Mouse (Mus musculus): ENCODE data around the gene Htra3. TPM values are rescaled to one million over a fixed set of nuclear protein-coding genes. Genes with fewer than 3 reads are reported as not detected.

The Htra3 gene
- polyA plus RNA-seq, 1 experiment from 2014 or later: 18.4 TPM

DNA sequence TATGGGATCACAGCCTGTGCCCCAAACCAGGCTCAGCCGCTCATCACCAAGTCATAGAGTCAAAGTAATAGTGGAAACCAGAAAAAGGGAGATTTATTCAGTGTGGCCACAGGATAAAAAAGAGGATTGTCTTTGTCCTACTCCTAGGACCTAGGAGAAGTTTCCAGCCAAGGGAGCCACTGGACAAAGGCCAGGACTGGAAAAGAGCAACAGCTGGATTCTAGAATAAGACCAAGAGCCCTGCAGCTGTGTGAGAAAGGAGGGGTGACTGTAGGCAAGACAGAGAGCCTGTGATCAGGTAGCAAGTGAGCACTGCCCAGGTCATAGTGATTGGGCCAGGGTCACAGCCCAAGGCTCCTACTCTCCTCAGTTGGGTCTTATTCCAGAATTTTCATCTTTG is 32.7 kb downstream of the Htra3 start:
- ATAC-seq (ENCODE audit: low FRiP score, low TSS enrichment): no peak
- Histone ChIP-seq H3K27ac (ENCODE audit: low read length) (no peak overlapping the region), H3K36me3 (ENCODE audit: insufficient read depth, low read length) (no peaks in the 10 kb centered on the region), H3K9ac (replicated peaks; ENCODE audit: low read length) (no peak overlapping the region), H3K4me3 (ENCODE audit: low read length) (no peak overlapping the region), H3K4me1 (ENCODE audit: insufficient read depth, low read length) (peaks cover 23% of the 10 kb centered on the region), H3K9me3 (ENCODE audit: low read length) (no peaks in the 10 kb centered on the region), H3K4me2 (replicated peaks; ENCODE audit: low read depth, low read length) (no peak overlapping the region), H3K27me3 (ENCODE audit: insufficient read depth, low read length) (no peaks in the 10 kb centered on the region)
- 79% methylated on average over 1 of the region's 1 CpGs for WGBS

DNA sequence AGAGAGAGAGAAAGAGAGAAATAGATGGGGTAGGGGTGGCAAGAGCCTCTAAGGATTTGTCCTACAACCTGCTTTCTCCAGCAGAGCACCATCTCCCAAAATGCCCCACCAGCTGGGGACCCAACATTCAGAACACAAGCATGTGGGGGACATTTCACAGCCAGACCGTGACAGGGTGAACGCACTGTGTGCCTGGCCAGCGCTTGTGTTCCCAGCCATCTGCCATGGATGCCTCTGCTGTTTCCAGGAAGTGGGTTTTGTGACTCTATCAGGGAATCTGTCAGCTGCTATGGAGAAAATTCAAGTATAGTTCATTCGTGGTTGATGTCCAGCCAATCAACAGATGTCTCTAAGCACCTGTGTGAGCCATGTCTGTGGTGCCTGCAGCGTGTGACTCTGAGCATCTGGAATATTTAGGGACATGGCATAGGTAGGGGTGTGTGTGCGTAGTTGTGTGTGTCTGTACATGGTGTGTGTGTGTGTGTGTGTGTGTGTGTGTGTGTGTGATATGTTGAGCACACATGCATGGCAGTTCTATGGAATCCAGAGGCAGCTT is 33.6 kb downstream of the Htra3 start:
- 82% methylated on average over 6 of the region's 6 CpGs for WGBS
- Histone ChIP-seq H3K27me3 (ENCODE audit: insufficient read depth, low read length) (no peaks in the 10 kb centered on the region), H3K4me1 (ENCODE audit: insufficient read depth, low read length) (peaks cover 28% of the 10 kb centered on the region), H3K36me3 (ENCODE audit: insufficient read depth, low read length) (no peaks in the 10 kb centered on the region), H3K9ac (replicated peaks; ENCODE audit: low read length) (no peak overlapping the region), H3K4me2 (replicated peaks; ENCODE audit: low read depth, low read length) (no peak overlapping the region), H3K9me3 (ENCODE audit: low read length) (no peaks in the 10 kb centered on the region), H3K4me3 (ENCODE audit: low read length) (no peak overlapping the region), H3K27ac (ENCODE audit: low read length) (no peak overlapping the region)
- ATAC-seq (ENCODE audit: low FRiP score, low TSS enrichment): no peak

GRCm38 (mm10) chr5:35644082-35644481 is 35.5 kb downstream of the Htra3 start:
- no peak overlapping the region for H3K27ac ChIP-seq (ENCODE audit: low read length)
- no peak overlapping the region for H3K4me2 ChIP-seq (replicated peaks; ENCODE audit: low read depth, low read length)
- H3K9me3 ChIP-seq (ENCODE audit: low read length): no peaks in the 10 kb centered on the region
- H3K27me3 ChIP-seq (ENCODE audit: insufficient read depth, low read length): no peaks in the 10 kb centered on the region
- H3K9ac ChIP-seq (replicated peaks; ENCODE audit: low read length): no peak overlapping the region
- ATAC-seq (ENCODE audit: low FRiP score, low TSS enrichment): no peak
- no peaks in the 10 kb centered on the region for H3K36me3 ChIP-seq (ENCODE audit: insufficient read depth, low read length)
- no peak overlapping the region for H3K4me3 ChIP-seq (ENCODE audit: low read length)
- peaks cover 28% of the 10 kb centered on the region for H3K4me1 ChIP-seq (ENCODE audit: insufficient read depth, low read length)
- WGBS: 47% methylated on average over 4 of the region's 4 CpGs

- Histone ChIP-seq H3K27ac (ENCODE audit: low read length) (no peak overlapping the region), H3K4me2 (replicated peaks; ENCODE audit: low read depth, low read length) (no peak overlapping the region), H3K27me3 (ENCODE audit: insufficient read depth, low read length) (no peaks in the 10 kb centered on the region), H3K4me3 (ENCODE audit: low read length) (no peak overlapping the region), H3K9me3 (ENCODE audit: low read length) (no peaks in the 10 kb centered on the region), H3K36me3 (ENCODE audit: insufficient read depth, low read length) (no peaks in the 10 kb centered on the region), H3K4me1 (ENCODE audit: insufficient read depth, low read length) (peaks cover 28% of the 10 kb centered on the region), H3K9ac (replicated peaks; ENCODE audit: low read length) (no peak overlapping the region)
- no peak for ATAC-seq (ENCODE audit: low FRiP score, low TSS enrichment)
- WGBS: 85% methylated on average over 9 of the region's 9 CpGs
These were observed 36.1 kb downstream of the Htra3 start for GRCm38 (mm10) chr5:35643401-35644048.

- H3K9me3 ChIP-seq (ENCODE audit: low read length): no peaks in the 10 kb centered on the region
- H3K4me3 ChIP-seq (ENCODE audit: low read length): no peak overlapping the region
- 12% methylated on average over 10 of the region's 10 CpGs for WGBS
- no peaks in the 10 kb centered on the region for H3K27me3 ChIP-seq (ENCODE audit: insufficient read depth, low read length)
- H3K36me3 ChIP-seq (ENCODE audit: insufficient read depth, low read length): no peaks in the 10 kb centered on the region
- H3K4me1 ChIP-seq (ENCODE audit: insufficient read depth, low read length): peaks cover 21% of the 10 kb centered on the region
- peak; percentile 89 for ATAC-seq (ENCODE audit: low FRiP score, low TSS enrichment)
- peak overlapping the region; percentile 49; the same call in 1 of the 2 replicates for H3K9ac ChIP-seq (replicated peaks; ENCODE audit: low read length)
- peak overlapping the region; percentile 57 for H3K27ac ChIP-seq (ENCODE audit: low read length)
- no peak overlapping the region for H3K4me2 ChIP-seq (replicated peaks; ENCODE audit: low read depth, low read length)
These were observed 37.5 kb downstream of the Htra3 start for GRCm38 (mm10) chr5:35641961-35642584.

- Histone ChIP-seq H3K4me3 (ENCODE audit: low read length) (no peak overlapping the region), H3K4me1 (ENCODE audit: insufficient read depth, low read length) (no peaks in the 10 kb centered on the region), H3K27ac (ENCODE audit: low read length) (no peak overlapping the region), H3K9ac (replicated peaks; ENCODE audit: low read length) (no peak overlapping the region), H3K36me3 (ENCODE audit: insufficient read depth, low read length) (no peaks in the 10 kb centered on the region), H3K9me3 (ENCODE audit: low read length) (no peaks in the 10 kb centered on the region), H3K27me3 (ENCODE audit: insufficient read depth, low read length) (no peaks in the 10 kb centered on the region), H3K4me2 (replicated peaks; ENCODE audit: low read depth, low read length) (no peak overlapping the region)
- WGBS: 88% methylated on average over 2 of the region's 2 CpGs
- no peak for ATAC-seq (ENCODE audit: low FRiP score, low TSS enrichment)
These were observed 43.6 kb downstream of the Htra3 start for GRCm38 (mm10) chr5:35636016-35636415.

DNA sequence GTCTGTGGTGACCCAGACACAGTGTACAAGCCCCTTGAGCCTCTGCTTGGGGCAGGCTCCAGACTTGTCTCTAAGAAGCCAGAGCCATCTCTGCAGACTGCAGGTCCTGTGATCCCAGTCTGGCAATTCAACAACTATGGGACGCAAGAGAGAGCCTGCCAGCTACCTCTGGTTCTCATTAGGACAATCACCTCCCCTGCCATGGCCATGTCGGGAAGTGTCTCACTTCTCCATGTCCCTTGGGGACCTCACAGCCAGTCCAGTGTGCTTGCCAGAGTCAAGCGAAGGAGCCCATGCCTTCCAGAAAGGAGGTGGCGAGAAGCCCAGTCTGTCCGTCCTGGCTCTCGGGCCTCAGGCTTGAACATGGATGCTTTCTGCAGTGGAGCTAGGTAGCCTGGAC is 46.7 kb downstream of the Htra3 start:
- Histone ChIP-seq H3K4me3 (ENCODE audit: low read length) (no peak overlapping the region), H3K9me3 (ENCODE audit: low read length) (no peaks in the 10 kb centered on the region), H3K36me3 (ENCODE audit: insufficient read depth, low read length) (no peaks in the 10 kb centered on the region), H3K4me1 (ENCODE audit: insufficient read depth, low read length) (no peaks in the 10 kb centered on the region), H3K27me3 (ENCODE audit: insufficient read depth, low read length) (no peaks in the 10 kb centered on the region), H3K4me2 (replicated peaks; ENCODE audit: low read depth, low read length) (no peak overlapping the region), H3K27ac (ENCODE audit: low read length) (no peak overlapping the region), H3K9ac (replicated peaks; ENCODE audit: low read length) (no peak overlapping the region)
- no peak for ATAC-seq (ENCODE audit: low FRiP score, low TSS enrichment)
- WGBS: 84% methylated on average over 6 of the region's 6 CpGs

DNA sequence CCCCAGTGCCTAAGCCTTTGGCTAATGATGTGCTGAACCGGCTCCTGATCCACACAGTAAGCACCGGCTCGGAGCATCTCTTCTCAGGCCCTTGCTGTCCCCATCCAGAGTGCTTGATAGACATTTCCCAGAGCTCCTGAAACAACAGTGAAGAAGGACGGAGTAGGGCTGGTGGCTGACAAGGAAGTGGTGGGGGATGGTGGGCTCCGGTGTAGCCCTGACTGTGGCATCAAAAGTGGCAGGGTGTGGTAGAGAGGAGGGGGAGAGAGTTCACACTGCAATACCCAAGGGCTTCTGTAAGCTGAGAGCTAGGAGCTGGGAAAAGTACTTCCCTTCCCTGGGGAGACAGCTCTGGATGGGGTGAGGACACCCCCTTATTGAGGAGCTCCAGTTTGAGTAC is 47.8 kb downstream of the Htra3 start:
- WGBS: 67% methylated on average over 5 of the region's 5 CpGs
- Histone ChIP-seq H3K36me3 (ENCODE audit: insufficient read depth, low read length) (no peaks in the 10 kb centered on the region), H3K4me1 (ENCODE audit: insufficient read depth, low read length) (no peaks in the 10 kb centered on the region), H3K9ac (replicated peaks; ENCODE audit: low read length) (no peak overlapping the region), H3K27me3 (ENCODE audit: insufficient read depth, low read length) (no peaks in the 10 kb centered on the region), H3K4me3 (ENCODE audit: low read length) (no peak overlapping the region), H3K9me3 (ENCODE audit: low read length) (no peaks in the 10 kb centered on the region), H3K4me2 (replicated peaks; ENCODE audit: low read depth, low read length) (no peak overlapping the region), H3K27ac (ENCODE audit: low read length) (no peak overlapping the region)
- no peak for ATAC-seq (ENCODE audit: low FRiP score, low TSS enrichment)

DNA sequence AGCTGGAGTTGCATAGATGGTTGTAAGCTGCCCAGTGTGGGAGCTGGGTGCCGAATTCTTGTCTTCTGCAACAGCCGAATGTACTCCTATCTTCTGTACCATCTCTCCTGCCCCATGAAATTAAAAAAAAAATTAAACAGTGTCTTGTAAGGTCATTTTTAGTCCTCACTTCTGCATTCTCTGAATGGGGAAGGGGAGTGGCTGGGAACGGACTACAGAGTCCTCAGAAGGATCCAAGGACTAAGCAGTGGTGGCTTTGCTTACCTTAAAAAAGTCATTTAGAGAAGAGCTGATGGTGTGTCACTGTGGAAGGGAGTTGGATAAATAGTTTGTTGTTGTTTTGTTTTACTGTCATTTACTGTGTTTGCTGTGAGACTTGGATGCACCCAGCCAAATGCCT is 48.4 kb downstream of the Htra3 start:
- Histone ChIP-seq H3K27me3 (ENCODE audit: insufficient read depth, low read length) (no peaks in the 10 kb centered on the region), H3K36me3 (ENCODE audit: insufficient read depth, low read length) (no peaks in the 10 kb centered on the region), H3K9ac (replicated peaks; ENCODE audit: low read length) (no peak overlapping the region), H3K4me1 (ENCODE audit: insufficient read depth, low read length) (no peaks in the 10 kb centered on the region; the same call in 1 of the 2 replicates), H3K4me3 (ENCODE audit: low read length) (no peak overlapping the region), H3K27ac (ENCODE audit: low read length) (no peak overlapping the region), H3K9me3 (ENCODE audit: low read length) (no peaks in the 10 kb centered on the region), H3K4me2 (replicated peaks; ENCODE audit: low read depth, low read length) (no peak overlapping the region)
- ATAC-seq (ENCODE audit: low FRiP score, low TSS enrichment): no peak
- 82% methylated on average over 3 of the region's 3 CpGs for WGBS

DNA sequence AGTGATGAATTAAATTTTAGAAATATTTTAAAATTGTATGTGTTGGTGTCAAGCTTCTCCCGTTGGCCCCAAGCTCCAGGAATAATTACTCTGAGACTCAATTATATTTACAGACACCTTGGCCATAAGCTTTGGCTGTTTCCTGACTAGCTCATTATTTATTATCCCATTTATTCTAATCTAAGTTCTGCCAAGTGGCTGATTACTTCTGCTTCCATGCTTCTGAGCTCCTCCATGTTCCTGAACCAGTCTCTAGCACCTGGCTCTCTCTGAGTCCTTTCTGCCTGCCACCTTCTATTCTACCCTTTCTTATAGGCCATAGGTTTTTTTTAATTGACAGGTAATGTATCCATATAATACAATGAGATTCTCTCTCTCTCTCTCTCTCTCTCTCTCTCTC is 48.9 kb downstream of the Htra3 start:
- Histone ChIP-seq H3K36me3 (ENCODE audit: insufficient read depth, low read length) (no peaks in the 10 kb centered on the region), H3K27me3 (ENCODE audit: insufficient read depth, low read length) (no peaks in the 10 kb centered on the region), H3K4me2 (replicated peaks; ENCODE audit: low read depth, low read length) (no peak overlapping the region), H3K4me3 (ENCODE audit: low read length) (no peak overlapping the region), H3K27ac (ENCODE audit: low read length) (no peak overlapping the region), H3K4me1 (ENCODE audit: insufficient read depth, low read length) (no peaks in the 10 kb centered on the region; the same call in 1 of the 2 replicates), H3K9ac (replicated peaks; ENCODE audit: low read length) (no peak overlapping the region), H3K9me3 (ENCODE audit: low read length) (no peaks in the 10 kb centered on the region)
- ATAC-seq (ENCODE audit: low FRiP score, low TSS enrichment): no peak
- WGBS: 66% methylated on average over 1 of the region's 1 CpGs

Measured in kidney, embryonic 16.5 days (tissue).